Comparison of ENCODE assay signal across 8 mouse cellular contexts in genomic region chr2:32654743-32655393, GRCm38 (mm10). TPM values are rescaled to one million over a fixed set of nuclear protein-coding genes. Genes with fewer than 3 reads are reported as not detected.
DNase-seq lines count a peak whose midpoint lies in the region; ATAC-seq and TF ChIP-seq lines count a peak whose summit lies in the region.
"Had no signal": no experiment of that assay in that cellular context is flagged by ENCODE, and none has a peak within 500 bp of the region (broad histone marks: within the 10 kb centered on the region; RNA-seq: fewer than 3 reads in every experiment).

No protein-coding gene starts in this region.

- no peaks in the 10 kb centered on the region for H3K9me3 ChIP-seq in G1E (replicated peaks)
- no peaks in the 10 kb centered on the region for H3K9me3 ChIP-seq in embryonic facial prominence, embryonic 10.5 days
- H3K9me3 ChIP-seq in kidney, embryonic 14.5 days (ENCODE audit: control insufficient read depth, low read length) = no peaks in the 10 kb centered on the region
- no peaks in the 10 kb centered on the region for H3K9me3 ChIP-seq in lung, embryonic 15.5 days
- no peaks in the 10 kb centered on the region for H3K9me3 ChIP-seq in forebrain, postnatal 0 days (ENCODE audit: low read length)

- H3K36me3 ChIP-seq in G1E (replicated peaks) = peaks cover 33% of the 10 kb centered on the region
- H3K36me3 ChIP-seq in embryonic facial prominence, embryonic 10.5 days (replicated peaks) = no peaks in the 10 kb centered on the region
- H3K36me3 ChIP-seq in kidney, embryonic 14.5 days (ENCODE audit: control insufficient read depth, insufficient read depth, low read length) = no peaks in the 10 kb centered on the region
- H3K36me3 ChIP-seq in lung, embryonic 15.5 days = peaks cover 17% of the 10 kb centered on the region
- H3K36me3 ChIP-seq in forebrain, postnatal 0 days (ENCODE audit: insufficient read depth) = no peaks in the 10 kb centered on the region

- WGBS in embryonic facial prominence, embryonic 10.5 days = 61% methylated on average over 14 of the region's 14 CpGs
- 47% methylated on average over 14 of the region's 14 CpGs for WGBS in kidney, embryonic 14.5 days
- WGBS in lung, embryonic 15.5 days = 42% methylated on average over 14 of the region's 14 CpGs
- WGBS in forebrain, postnatal 0 days = 84% methylated on average over 14 of the region's 14 CpGs

- H3K4me3 ChIP-seq in G1E (ENCODE audit: low read depth, low read length) = peak overlapping the region; percentile 49; the same call in 1 of the 2 replicates
- H3K4me3 ChIP-seq in embryonic facial prominence, embryonic 10.5 days = no peak overlapping the region
- H3K4me3 ChIP-seq in kidney, embryonic 14.5 days (ENCODE audit: low read length) = no peak overlapping the region
- no peak overlapping the region for H3K4me3 ChIP-seq in lung, embryonic 15.5 days
- H3K4me3 ChIP-seq in forebrain, postnatal 0 days (ENCODE audit: low read depth, low read length) = no peak overlapping the region

- no peak overlapping the region for H3K4me2 ChIP-seq in kidney, embryonic 14.5 days (replicated peaks; ENCODE audit: low read depth, low read length)
- H3K4me2 ChIP-seq in lung, embryonic 15.5 days = 0 out of 2 replicates have a peak overlapping the region, but pooled peaks have one; percentile 8
- H3K4me2 ChIP-seq in forebrain, postnatal 0 days (ENCODE audit: low read depth) = no peak overlapping the region

- peak overlapping the region; percentile 87 for H3K27ac ChIP-seq in embryonic facial prominence, embryonic 10.5 days (replicated peaks)
- peak overlapping the region; percentile 85 for H3K27ac ChIP-seq in kidney, embryonic 14.5 days (ENCODE audit: low read depth, low read length)
- peak overlapping the region; percentile 81 for H3K27ac ChIP-seq in lung, embryonic 15.5 days
- no peak overlapping the region; the same call in 1 of the 2 replicates for H3K27ac ChIP-seq in forebrain, postnatal 0 days (ENCODE audit: low read depth, low read length)

- TF ChIP-seq CTCF in G1E (IDR thresholded peaks at IDR 0.05; ENCODE audit: low read depth, low read length) = no peak
- no peak for TF ChIP-seq CTCF in forebrain, postnatal 0 days (IDR thresholded peaks at IDR 0.05; ENCODE audit: low read depth)

- ATAC-seq in G1E (ENCODE audit: extremely low read depth, insufficient number of reproducible peaks, low FRiP score, poor library complexity, severe bottlenecking) = peak; percentile 49; the same call in 1 of the 2 replicates
- ATAC-seq in kidney, embryonic 14.5 days (ENCODE audit: low FRiP score, low TSS enrichment) = peak; percentile 25; the same call in 1 of the 2 replicates
- 0 out of 2 replicates have a peak, but pooled peaks have one; percentile 29 for ATAC-seq in lung, embryonic 15.5 days (ENCODE audit: borderline replicate concordance, extremely low read depth, low FRiP score, low TSS enrichment)
- ATAC-seq in forebrain, postnatal 0 days = no peak

- 0 out of 2 replicates have a peak overlapping the region, but pooled peaks have one; percentile 12 for H3K9ac ChIP-seq in kidney, embryonic 14.5 days (ENCODE audit: low read depth, low read length)
- no peak overlapping the region for H3K9ac ChIP-seq in lung, embryonic 15.5 days
- H3K9ac ChIP-seq in forebrain, postnatal 0 days = no peak overlapping the region

- H3K4me1 ChIP-seq in G1E (ENCODE audit: insufficient read depth, low read depth, low read length) = peaks cover 62% of the 10 kb centered on the region
- H3K4me1 ChIP-seq in embryonic facial prominence, embryonic 10.5 days = peaks cover 41% of the 10 kb centered on the region
- H3K4me1 ChIP-seq in kidney, embryonic 14.5 days (ENCODE audit: control insufficient read depth, insufficient read depth, low read length) = peaks cover 26% of the 10 kb centered on the region
- H3K4me1 ChIP-seq in lung, embryonic 15.5 days = peaks cover 34% of the 10 kb centered on the region
- H3K4me1 ChIP-seq in forebrain, postnatal 0 days (ENCODE audit: insufficient read depth) = no peaks in the 10 kb centered on the region

- peak; percentile 68 for DNase-seq in G1E (ENCODE audit: low spot score)
- DNase-seq in embryonic facial prominence, embryonic 10.5 days (ENCODE audit: low spot score) = peak; percentile 32
- no peak for DNase-seq in layer of hippocampus, postnatal 14 days (ENCODE audit: low spot score in 2 of 2)
- no peak for DNase-seq in forebrain, postnatal 0 days
- DNase-seq in cerebellum, adult 9-10 months = no peak
- DNase-seq: right cerebral cortex, postnatal 25 days had no signal

- H3K27me3 ChIP-seq in G1E (ENCODE audit: insufficient read depth, low read length) = no peaks in the 10 kb centered on the region
- no peaks in the 10 kb centered on the region for H3K27me3 ChIP-seq in embryonic facial prominence, embryonic 10.5 days (replicated peaks; ENCODE audit: low read depth, poor library complexity, severe bottlenecking)
- H3K27me3 ChIP-seq in kidney, embryonic 14.5 days (ENCODE audit: control insufficient read depth, insufficient read depth, low read length) = no peaks in the 10 kb centered on the region
- no peaks in the 10 kb centered on the region for H3K27me3 ChIP-seq in lung, embryonic 15.5 days
- no peaks in the 10 kb centered on the region for H3K27me3 ChIP-seq in forebrain, postnatal 0 days (ENCODE audit: insufficient read depth, low read length)

RNA-seq across cellular contexts. Expression of gene Eng, which starts 8.5 kb away (rescaled TPM):
- total RNA-seq in G1E (2014; fragmentation: Nextera tagmentation) (4.4 and 6.4 TPM in 2 replicates), G1E (2017) (0.76 and 0.93 TPM in 2 replicates)
- polyA plus RNA-seq in G1E (2012) = 5.3 and 6.3 TPM in 2 replicates
- polyA plus RNA-seq in embryonic facial prominence, embryonic 10.5 days (2016; fragmentation: Nextera tagmentation; extraction: Ambion mirVana) = 23.7 and 25.5 TPM in 2 replicates
- polyA plus RNA-seq in kidney, embryonic 14.5 days (2014; fragmentation: Nextera tagmentation; extraction: Ambion mirVana) = 34.1 and 55.9 TPM in 2 replicates
- polyA plus RNA-seq in lung, embryonic 15.5 days (2015; fragmentation: Nextera tagmentation; extraction: Ambion mirVana) = 102 and 107 TPM in 2 replicates
- total RNA-seq in layer of hippocampus, postnatal 14 days (2021) = 10 to 100 TPM; 27.0 to 28.8 TPM
- total RNA-seq in forebrain, postnatal 0 days (2014; rRNA removed) = 8.2 and 14.7 TPM in 2 replicates
- 19.3 and 22.1 TPM in 2 replicates for polyA plus RNA-seq in forebrain, postnatal 0 days (2015; fragmentation: Nextera tagmentation; extraction: Ambion mirVana)

RNA-seq across cellular contexts. Expression of gene Ak1, which starts 33.3 kb away (rescaled TPM):
- total RNA-seq in G1E (2014; fragmentation: Nextera tagmentation) (not detected in 2 replicates), G1E (2017) (0.44 and 0.58 TPM in 2 replicates)
- polyA plus RNA-seq in G1E (2012) = 0.42 and 0.56 TPM in 2 replicates
- polyA plus RNA-seq in embryonic facial prominence, embryonic 10.5 days (2016; fragmentation: Nextera tagmentation; extraction: Ambion mirVana) = 20.5 and 24.7 TPM in 2 replicates
- 22.1 and 25.5 TPM in 2 replicates for polyA plus RNA-seq in kidney, embryonic 14.5 days (2014; fragmentation: Nextera tagmentation; extraction: Ambion mirVana)
- polyA plus RNA-seq in lung, embryonic 15.5 days (2015; fragmentation: Nextera tagmentation; extraction: Ambion mirVana) = 53.6 and 60.6 TPM in 2 replicates
- total RNA-seq in layer of hippocampus, postnatal 14 days (2021) = 100 to 1,000 TPM; 124 to 125 TPM
- 114 and 123 TPM in 2 replicates for total RNA-seq in forebrain, postnatal 0 days (2014; rRNA removed)
- polyA plus RNA-seq in forebrain, postnatal 0 days (2015; fragmentation: Nextera tagmentation; extraction: Ambion mirVana) = 119 and 123 TPM in 2 replicates

RNA-seq across cellular contexts. Expression of gene Fpgs, which starts 49.1 kb away (rescaled TPM):
- total RNA-seq in G1E (2014; fragmentation: Nextera tagmentation) (14.7 and 22.9 TPM in 2 replicates), G1E (2017) (12.8 and 13.6 TPM in 2 replicates)
- 81.4 and 145 TPM in 2 replicates for polyA plus RNA-seq in G1E (2012)
- polyA plus RNA-seq in embryonic facial prominence, embryonic 10.5 days (2016; fragmentation: Nextera tagmentation; extraction: Ambion mirVana) = 33.5 and 35.5 TPM in 2 replicates
- polyA plus RNA-seq in kidney, embryonic 14.5 days (2014; fragmentation: Nextera tagmentation; extraction: Ambion mirVana) = 27.1 and 33.2 TPM in 2 replicates
- 27.9 and 28.6 TPM in 2 replicates for polyA plus RNA-seq in lung, embryonic 15.5 days (2015; fragmentation: Nextera tagmentation; extraction: Ambion mirVana)
- 10 to 100 TPM; 11.6 to 13.0 TPM for total RNA-seq in layer of hippocampus, postnatal 14 days (2021)
- total RNA-seq in forebrain, postnatal 0 days (2014; rRNA removed) = 22.4 and 31.5 TPM in 2 replicates
- 20.7 and 22.0 TPM in 2 replicates for polyA plus RNA-seq in forebrain, postnatal 0 days (2015; fragmentation: Nextera tagmentation; extraction: Ambion mirVana)

RNA-seq across cellular contexts. Expression of gene St6galnac6, which starts 55.4 kb away (rescaled TPM):
- total RNA-seq in G1E (2014; fragmentation: Nextera tagmentation) = 18.3 and 20.2 TPM in 2 replicates
- 16.8 and 19.8 TPM in 2 replicates for total RNA-seq in G1E (2017)
- 36.6 and 39.2 TPM in 2 replicates for polyA plus RNA-seq in G1E (2012)
- polyA plus RNA-seq in embryonic facial prominence, embryonic 10.5 days (2016; fragmentation: Nextera tagmentation; extraction: Ambion mirVana) = 17.1 and 17.3 TPM in 2 replicates
- polyA plus RNA-seq in kidney, embryonic 14.5 days (2014; fragmentation: Nextera tagmentation; extraction: Ambion mirVana) = 7.0 and 8.7 TPM in 2 replicates
- 25.0 and 26.2 TPM in 2 replicates for polyA plus RNA-seq in lung, embryonic 15.5 days (2015; fragmentation: Nextera tagmentation; extraction: Ambion mirVana)
- 100 to 1,000 TPM in 1 of 2 experiments, 10 to 100 TPM in 1; 99.0 to 106 TPM for total RNA-seq in layer of hippocampus, postnatal 14 days (2021)
- total RNA-seq in forebrain, postnatal 0 days (2014; rRNA removed) = 65.3 and 72.9 TPM in 2 replicates
- polyA plus RNA-seq in forebrain, postnatal 0 days (2015; fragmentation: Nextera tagmentation; extraction: Ambion mirVana) = 34.8 and 42.3 TPM in 2 replicates

RNA-seq across cellular contexts. Expression of gene Cdk9, which starts 58.0 kb away (rescaled TPM):
- total RNA-seq in G1E (2014; fragmentation: Nextera tagmentation) (68.7 and 71.2 TPM in 2 replicates), G1E (2017) (31.7 and 32.5 TPM in 2 replicates)
- 105 and 129 TPM in 2 replicates for polyA plus RNA-seq in G1E (2012)
- polyA plus RNA-seq in embryonic facial prominence, embryonic 10.5 days (2016; fragmentation: Nextera tagmentation; extraction: Ambion mirVana) = 130 and 135 TPM in 2 replicates
- polyA plus RNA-seq in kidney, embryonic 14.5 days (2014; fragmentation: Nextera tagmentation; extraction: Ambion mirVana) = 105 and 106 TPM in 2 replicates
- polyA plus RNA-seq in lung, embryonic 15.5 days (2015; fragmentation: Nextera tagmentation; extraction: Ambion mirVana) = 89.6 and 98.7 TPM in 2 replicates
- total RNA-seq in layer of hippocampus, postnatal 14 days (2021) = 10 to 100 TPM; 88.8 to 91.1 TPM
- total RNA-seq in forebrain, postnatal 0 days (2014; rRNA removed) = 90.5 and 94.5 TPM in 2 replicates
- polyA plus RNA-seq in forebrain, postnatal 0 days (2015; fragmentation: Nextera tagmentation; extraction: Ambion mirVana) = 66.5 and 67.5 TPM in 2 replicates

Comparison
In these comparisons a context has a peak if more than half of its experiments do, and no peak if none do; other contexts are left out.
1. DNase-seq: peak in G1E (single experiment) and embryonic facial prominence, embryonic 10.5 days (single experiment); none in layer of hippocampus, postnatal 14 days (0 of 2), forebrain, postnatal 0 days (single experiment) and cerebellum, adult 9-10 months (single experiment).
2. RNA of gene Ak1, which starts 33.3 kb away (polyA plus RNA-seq): 119 to 123 TPM in forebrain, postnatal 0 days, 53.6 to 60.6 TPM in lung, embryonic 15.5 days, 22.1 to 25.5 TPM in kidney, embryonic 14.5 days and 20.5 to 24.7 TPM in embryonic facial prominence, embryonic 10.5 days; 0.42 to 0.56 TPM in G1E; every median in the first group is over 10 times any median in the second.